Mouse (Mus musculus) ES-Bruce4 (cell line): ENCODE measurements at regions not wholly inside any gene's neighbourhood (a gene's known extent, or its start where the extent isn't known, plus 50 kb on each side); places are given as distances from the start of the nearest gene placed in this dataset.

Source experiments
- H3K27ac ChIP-seq: 2 replicates; pipeline ENCODE4 v1.5.1; 2012; ENCODE audit warnings: low read length, inconsistent platforms; ENCODE audit not compliant: insufficient read depth
- H3K27me3 ChIP-seq: 2 replicates; pipeline ENCODE4 v1.6.1; 2012; ENCODE audit warnings: mild to moderate bottlenecking, low read length, inconsistent platforms; ENCODE audit not compliant: control insufficient read depth, poor library complexity, insufficient read depth, severe bottlenecking
- H3K36me3 ChIP-seq: 2 replicates; pipeline ENCODE4 v1.6.1; 2012; ENCODE audit warnings: inconsistent platforms, mild to moderate bottlenecking, low read length, moderate library complexity; ENCODE audit not compliant: control insufficient read depth, poor library complexity, insufficient read depth, severe bottlenecking
- H3K4me1 ChIP-seq: one replicate; pipeline ENCODE4 v1.8.1; 2011; ENCODE audit warnings: low read length; ENCODE audit not compliant: control insufficient read depth, insufficient read depth
- H3K4me3 ChIP-seq: 2 replicates; pipeline ENCODE4 v1.5.1; 2011; ENCODE audit warnings: low read depth, mild to moderate bottlenecking, low read length
- H3K9ac ChIP-seq: 2 replicates; pipeline ENCODE4 v1.6.1; 2012; ENCODE audit warnings: low read depth, mild to moderate bottlenecking, inconsistent platforms; ENCODE audit not compliant: poor library complexity, severe bottlenecking
- H3K9me3 ChIP-seq: replicated peaks from 2 replicates; pipeline ENCODE4 v1.6.1; 2012; ENCODE audit warnings: mild to moderate bottlenecking, low read length, inconsistent platforms; ENCODE audit not compliant: control insufficient read depth, poor library complexity, insufficient read depth, severe bottlenecking
- CTCF ChIP-seq: IDR thresholded peaks from one replicate; pipeline ENCODE4 v1.8.1; 2011; ENCODE audit warnings: low read depth, low read length
- EP300 ChIP-seq: IDR thresholded peaks from 2 replicates; pipeline ENCODE4 v1.6.1; 2011; ENCODE audit warnings: low read depth, low read length; ENCODE audit not compliant: insufficient read depth
- POLR2A ChIP-seq: IDR thresholded peaks from one replicate; pipeline ENCODE4 v1.8.1; 2011; ENCODE audit warnings: low read length; ENCODE audit not compliant: insufficient read depth

DNA sequence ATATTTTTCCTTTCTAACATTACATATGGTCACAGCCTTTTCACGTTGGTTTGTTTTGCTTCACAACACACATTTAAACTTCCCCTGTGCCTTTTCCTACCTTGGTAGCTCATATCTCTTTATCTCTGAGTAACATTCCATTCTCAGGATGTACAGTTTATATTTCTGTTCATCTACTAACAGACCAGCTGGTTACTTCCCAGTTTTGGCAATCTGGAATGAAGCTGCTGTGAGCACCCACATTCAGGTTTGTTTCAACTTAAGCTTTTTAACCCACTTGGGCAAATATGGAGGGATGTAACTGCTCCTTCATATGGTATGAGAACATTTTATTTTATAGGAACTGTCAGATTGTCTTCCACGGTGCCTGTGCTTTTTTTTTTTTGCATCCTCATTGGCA, 403.2 kb downstream of the Gm826 start:
- TF ChIP-seq CTCF (no peak), POLR2A (no peak), EP300 (no peak)
- Histone ChIP-seq H3K27ac (no peak overlapping the region), H3K4me1 (no peaks in the 10 kb centered on the region), H3K9me3 (no peaks in the 10 kb centered on the region), H3K27me3 (no peaks in the 10 kb centered on the region), H3K9ac (no peak overlapping the region), H3K4me3 (no peak overlapping the region), H3K36me3 (no peaks in the 10 kb centered on the region)

GRCm38 (mm10) chr2:159889701-159890100, 444.3 kb downstream of the Gm826 start:
- no peak overlapping the region for H3K9ac ChIP-seq
- no peaks in the 10 kb centered on the region for H3K36me3 ChIP-seq
- H3K4me3 ChIP-seq: no peak overlapping the region
- no peaks in the 10 kb centered on the region; the same call in 1 of the 2 replicates for H3K27me3 ChIP-seq
- TF ChIP-seq EP300: no peak
- TF ChIP-seq POLR2A: no peak
- no peak for TF ChIP-seq CTCF
- no peaks in the 10 kb centered on the region for H3K9me3 ChIP-seq
- H3K27ac ChIP-seq: no peak overlapping the region
- H3K4me1 ChIP-seq: no peaks in the 10 kb centered on the region

GRCm38 (mm10) chr2:159884773-159885459, 449.0 kb downstream of the Gm826 start:
- H3K9ac ChIP-seq: no peak overlapping the region
- H3K27me3 ChIP-seq: no peaks in the 10 kb centered on the region
- no peak overlapping the region for H3K4me3 ChIP-seq
- TF ChIP-seq POLR2A (no peak), CTCF (no peak), EP300 (no peak)
- H3K4me1 ChIP-seq: no peaks in the 10 kb centered on the region
- no peaks in the 10 kb centered on the region for H3K9me3 ChIP-seq
- H3K27ac ChIP-seq: no peak overlapping the region
- H3K36me3 ChIP-seq: no peaks in the 10 kb centered on the region

DNA sequence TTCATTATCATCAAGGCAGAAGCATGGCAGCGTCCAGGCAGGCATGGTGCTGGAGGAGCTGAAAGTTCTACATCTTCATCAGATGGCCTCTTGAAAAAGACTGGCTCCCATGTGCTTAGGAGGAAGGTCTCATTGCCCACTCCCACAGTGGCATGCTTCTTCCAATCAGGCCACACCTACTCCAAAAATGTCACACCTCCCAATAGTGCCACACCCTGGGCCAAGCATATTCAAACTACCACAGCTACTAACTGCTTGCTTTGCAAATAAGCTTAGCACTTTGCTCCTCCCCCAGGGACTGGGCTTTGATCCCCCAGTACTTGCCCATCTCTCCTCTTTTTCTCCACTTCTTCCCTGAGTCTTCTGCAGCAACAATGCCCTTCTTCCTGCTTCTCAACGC, 467.0 kb downstream of the Gm826 start:
- Histone ChIP-seq H3K27ac (no peak overlapping the region), H3K4me1 (no peaks in the 10 kb centered on the region)

GRCm38 (mm10) chr2:159866391-159866790, 467.6 kb downstream of the Gm826 start:
- TF ChIP-seq CTCF: no peak
- no peak for TF ChIP-seq POLR2A
- TF ChIP-seq EP300: no peak
- Histone ChIP-seq H3K36me3 (no peaks in the 10 kb centered on the region), H3K4me3 (no peak overlapping the region), H3K9ac (no peak overlapping the region), H3K27me3 (no peaks in the 10 kb centered on the region; the same call in 1 of the 2 replicates), H3K4me1 (no peaks in the 10 kb centered on the region), H3K9me3 (no peaks in the 10 kb centered on the region), H3K27ac (no peak overlapping the region)

More for the DNA sequence above, 467.0 kb downstream of the Gm826 start:
- Histone ChIP-seq H3K4me3 (no peak overlapping the region), H3K9me3 (no peaks in the 10 kb centered on the region), H3K27me3 (no peaks in the 10 kb centered on the region; the same call in 1 of the 2 replicates), H3K36me3 (no peaks in the 10 kb centered on the region), H3K9ac (no peak overlapping the region)
- TF ChIP-seq POLR2A (no peak), EP300 (no peak), CTCF (no peak)

DNA sequence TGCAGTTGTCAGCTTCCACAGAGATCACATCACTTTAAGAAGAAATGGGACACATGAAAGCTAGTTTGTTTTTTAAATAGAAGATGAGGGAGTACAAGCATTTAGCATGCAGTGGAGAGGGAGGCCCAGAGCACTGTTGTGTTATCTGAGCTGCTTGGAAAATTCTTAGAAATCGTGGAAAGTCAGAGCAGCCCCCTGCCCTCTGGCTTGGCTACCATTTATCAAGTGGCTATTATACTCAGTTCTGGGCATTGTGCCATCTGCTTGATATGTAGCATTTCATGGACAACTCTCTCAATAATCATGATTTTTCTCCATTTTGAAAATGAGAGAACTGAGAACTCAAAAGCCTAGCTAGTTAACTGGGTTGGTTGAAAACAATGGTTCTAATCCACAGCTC, 470.8 kb downstream of the Gm826 start:
- H3K36me3 ChIP-seq: no peaks in the 10 kb centered on the region
- H3K27ac ChIP-seq: no peak overlapping the region
- H3K9ac ChIP-seq: no peak overlapping the region
- H3K4me1 ChIP-seq: no peaks in the 10 kb centered on the region
- no peak overlapping the region for H3K4me3 ChIP-seq
- TF ChIP-seq CTCF (no peak), POLR2A (no peak), EP300 (no peak)
- no peaks in the 10 kb centered on the region for H3K9me3 ChIP-seq
- no peaks in the 10 kb centered on the region for H3K27me3 ChIP-seq
